Mouse (Mus musculus): ENCODE data around the gene Sez6l. TPM values are rescaled to one million over a fixed set of nuclear protein-coding genes. Genes with fewer than 3 reads are reported as not detected.

Gene Sez6l
- total RNA-seq, 4 experiments from 2014 or later, result 193 to 229 (median 215) TPM

- no peak for DNase-seq (ENCODE audit: low spot score in 2 of 2)
Observed at GRCm38 (mm10) chr5:112393741-112394414, 183.1 kb downstream of the Sez6l start.

- DNase-seq (ENCODE audit: low spot score in 2 of 2), result no peak
Observed at GRCm38 (mm10) chr5:112391676-112392323, 185.2 kb downstream of the Sez6l start.

GRCm38 (mm10) chr5:112391002-112391401 lies 186.0 kb downstream of the Sez6l start:
- no peak for DNase-seq (ENCODE audit: low spot score in 2 of 2)

GRCm38 (mm10) chr5:112389352-112389751 lies 187.6 kb downstream of the Sez6l start:
- DNase-seq (ENCODE audit: low spot score in 2 of 2), result no peak

DNA sequence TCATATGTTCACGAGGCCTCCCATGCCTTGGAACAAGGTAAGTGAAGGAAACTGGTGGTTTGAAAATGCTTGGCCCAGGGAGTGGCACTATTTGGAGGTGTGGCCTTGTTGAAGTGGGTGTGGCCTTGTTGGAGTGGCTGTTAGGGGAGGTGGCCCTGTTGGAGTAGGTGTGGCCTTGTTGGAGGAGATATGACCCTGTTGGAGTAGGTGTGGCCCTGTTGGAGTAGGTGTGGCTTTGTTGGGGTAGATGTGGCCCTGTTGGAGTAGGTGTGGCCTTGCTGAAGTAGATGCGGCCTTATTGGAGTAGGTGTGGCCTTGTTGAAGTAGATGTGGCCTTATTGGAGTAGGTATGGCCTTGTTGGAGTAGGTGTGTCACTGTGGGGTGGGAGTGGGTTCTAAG lies 191.0 kb downstream of the Sez6l start:
- no peak for DNase-seq (ENCODE audit: low spot score in 2 of 2)

DNA sequence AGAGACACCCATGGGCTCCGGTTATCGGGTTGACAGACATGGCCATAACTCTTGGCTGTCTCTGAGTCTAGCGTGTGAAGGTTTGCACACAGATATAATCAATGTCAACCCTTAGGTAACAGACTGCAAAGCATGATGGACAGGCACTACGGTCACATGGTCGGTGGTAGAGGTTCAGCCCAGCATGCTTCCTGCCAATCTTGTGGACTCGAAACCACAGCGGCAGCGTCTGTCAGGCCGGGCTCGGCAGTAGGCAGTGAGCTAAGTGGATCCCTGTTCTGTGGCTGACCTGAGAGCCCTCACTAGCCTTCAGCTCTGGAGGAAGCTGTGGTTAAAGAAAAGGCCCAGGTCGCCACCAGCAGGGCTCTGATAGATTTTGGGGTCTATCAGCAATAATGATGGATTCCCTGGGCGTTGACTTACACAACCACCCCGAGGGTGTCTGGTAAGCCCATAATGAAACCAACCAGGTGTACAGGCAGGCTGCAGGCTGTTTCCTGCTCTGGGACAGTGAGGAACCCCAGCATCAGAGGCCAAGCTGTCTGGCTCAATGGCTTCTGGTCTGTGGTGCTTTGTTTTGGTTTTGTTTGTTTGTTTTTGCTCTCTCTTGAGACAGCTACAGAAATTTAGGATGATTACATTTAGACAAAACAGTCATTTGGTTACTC lies 192.0 kb downstream of the Sez6l start:
- no peak for DNase-seq (ENCODE audit: low spot score in 2 of 2)

GRCm38 (mm10) chr5:112382641-112383330 lies 194.2 kb downstream of the Sez6l start:
- DNase-seq (ENCODE audit: low spot score in 2 of 2), result peak; percentile 68 to 71

DNA sequence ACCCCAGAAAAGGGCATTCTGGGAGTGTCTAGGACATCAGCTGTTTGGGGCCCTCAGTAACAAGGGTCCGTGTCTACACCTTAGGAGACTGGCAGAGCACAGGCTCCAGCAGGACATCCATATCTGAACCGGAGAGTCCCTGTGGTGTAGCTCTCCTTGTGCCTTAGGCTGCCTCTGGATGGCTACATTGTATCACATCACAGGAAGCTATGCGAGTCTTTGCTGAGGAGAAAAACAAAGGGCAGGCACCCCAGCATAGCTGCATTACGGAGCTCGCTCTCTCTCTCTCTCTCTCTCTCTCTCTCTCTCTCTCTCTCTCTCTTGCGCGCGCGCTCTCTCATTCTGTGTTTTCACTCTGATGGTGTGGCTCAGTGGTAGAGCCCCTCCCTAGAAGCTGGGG lies 194.9 kb downstream of the Sez6l start:
- no peak for DNase-seq (ENCODE audit: low spot score in 2 of 2)

DNA sequence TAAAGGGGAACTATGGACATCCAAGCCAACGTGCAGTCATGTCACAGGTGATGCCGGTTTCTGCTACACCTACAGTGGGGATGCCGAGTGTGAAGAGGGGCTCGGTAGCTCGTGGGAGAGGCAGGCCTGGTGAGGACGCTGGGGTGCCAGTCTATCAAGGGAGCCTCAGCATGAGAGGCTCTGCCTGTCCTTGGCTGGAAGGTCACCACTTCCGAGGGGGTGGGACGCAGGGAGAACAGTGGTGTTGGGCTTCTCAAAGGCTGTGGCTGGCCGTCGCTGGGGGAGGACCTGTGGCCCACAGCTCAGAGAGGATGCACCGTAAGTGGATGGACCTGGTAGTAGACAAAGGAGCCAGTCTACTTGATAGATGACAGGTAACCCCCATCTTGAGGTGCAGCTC lies 195.8 kb downstream of the Sez6l start:
- DNase-seq (ENCODE audit: low spot score in 2 of 2), result no peak

DNA sequence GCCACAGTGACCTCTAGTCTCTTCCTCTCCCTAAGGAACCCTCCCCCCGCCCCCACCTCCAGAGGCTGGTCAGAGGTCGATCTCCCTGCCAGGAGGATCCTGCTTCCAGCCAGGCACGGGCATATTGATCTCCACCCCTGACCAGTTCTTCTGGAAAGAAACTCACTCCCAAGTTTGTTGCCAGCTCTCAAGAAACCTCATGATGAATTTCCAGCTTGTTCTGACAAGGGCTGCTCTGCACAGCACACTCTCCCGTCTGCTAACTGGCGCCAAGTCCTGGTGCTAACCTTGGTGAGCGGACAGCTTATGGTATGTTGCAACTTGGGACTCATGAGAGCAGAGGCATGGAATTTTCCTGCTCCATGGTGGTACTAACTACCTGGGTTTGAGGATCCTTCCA lies 198.3 kb downstream of the Sez6l start:
- DNase-seq (ENCODE audit: low spot score in 2 of 2), result no peak

DNA sequence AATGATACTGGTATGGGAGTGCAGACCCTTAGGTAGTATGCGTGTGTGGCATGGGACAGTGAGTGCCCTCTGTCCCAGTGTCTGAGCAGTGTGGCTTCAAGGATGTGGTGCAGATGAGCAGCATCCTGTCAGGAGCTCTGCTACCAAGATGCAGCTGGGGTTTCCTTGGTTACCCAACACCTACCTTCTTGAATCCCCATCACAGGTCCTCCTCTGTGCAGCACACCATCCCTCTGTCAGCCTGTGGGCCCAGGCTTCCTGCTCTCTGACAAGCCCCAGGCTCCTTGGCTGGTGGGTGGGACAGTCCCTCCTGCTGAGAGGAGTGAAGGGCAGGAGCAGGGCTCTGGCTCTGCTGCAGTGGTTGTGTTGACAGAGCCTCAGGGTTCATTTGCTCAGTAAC lies 199.6 kb downstream of the Sez6l start:
- no peak for DNase-seq (ENCODE audit: low spot score in 2 of 2)

DNA sequence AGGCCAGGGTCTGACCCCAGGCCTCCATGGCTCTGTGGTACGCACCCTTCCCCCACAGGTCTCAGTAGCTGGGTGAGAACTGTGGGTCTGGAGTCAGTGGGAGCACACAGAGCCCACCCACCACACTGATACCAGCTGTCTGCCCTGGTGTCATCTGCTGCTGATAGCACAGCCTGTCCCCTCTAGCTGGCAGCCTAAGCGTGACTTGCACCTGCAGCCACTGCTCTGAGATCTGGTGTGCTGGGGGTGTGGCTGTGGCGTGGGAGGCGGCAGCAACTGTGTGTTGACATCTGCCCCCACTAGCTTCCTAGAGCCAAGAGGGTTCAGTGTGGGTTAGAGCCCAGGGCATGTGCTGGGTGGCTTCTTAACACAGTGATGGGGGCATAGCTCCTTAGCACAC lies 200.9 kb downstream of the Sez6l start:
- no peak for DNase-seq (ENCODE audit: low spot score in 2 of 2)

GRCm38 (mm10) chr5:112371933-112372332 lies 205.1 kb downstream of the Sez6l start:
- peak; percentile 83 to 87 for DNase-seq (ENCODE audit: low spot score in 2 of 2)

DNA sequence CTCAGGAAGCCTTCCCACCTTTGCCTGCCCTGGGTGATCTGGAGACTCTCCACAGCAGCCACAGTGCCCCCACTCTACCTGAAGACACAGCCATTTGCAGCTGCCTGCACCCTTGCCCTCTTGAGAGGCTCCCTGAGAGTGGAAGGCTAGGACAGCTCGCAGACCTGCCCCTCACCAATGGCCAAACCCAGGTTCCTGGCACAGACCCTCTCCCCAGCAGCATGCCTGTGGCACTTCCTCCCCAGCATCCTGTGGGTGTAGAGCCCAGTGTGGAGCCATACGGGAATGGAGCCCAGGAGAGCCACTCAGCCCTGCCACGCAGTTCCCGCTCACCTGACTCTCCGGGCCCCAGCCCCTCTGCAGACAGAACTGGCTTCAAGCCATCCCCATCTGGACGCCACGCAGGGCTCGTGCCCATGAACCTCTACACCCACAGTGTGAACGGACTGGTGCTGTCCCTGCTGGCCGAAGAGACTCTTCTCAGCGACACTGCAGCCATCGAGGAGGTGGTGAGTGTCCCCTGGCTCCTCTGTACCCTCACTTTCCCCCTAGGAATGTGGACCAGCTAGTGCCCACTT lies 206.7 kb downstream of the Sez6l start:
- DNase-seq (ENCODE audit: low spot score in 2 of 2), result no peak

DNA sequence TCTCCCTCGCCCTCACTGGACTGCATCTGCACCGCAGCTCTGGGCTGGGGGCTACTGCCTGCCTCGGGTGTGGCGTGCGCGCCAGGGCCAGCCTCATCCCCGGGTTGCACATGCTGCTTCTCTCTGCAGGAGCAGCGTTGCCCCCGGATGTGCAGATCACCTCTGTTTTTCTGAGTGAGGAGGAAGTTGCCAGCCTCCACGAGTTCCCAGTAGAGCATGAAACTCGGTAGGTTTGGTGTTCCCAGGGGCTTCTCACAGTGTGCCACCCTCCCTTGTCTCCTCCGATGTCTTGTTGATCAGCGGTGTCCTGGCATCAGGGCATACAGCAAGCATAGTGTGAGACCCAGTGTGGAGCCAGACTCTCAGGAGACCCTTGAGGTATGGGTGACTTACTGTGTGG lies 207.7 kb downstream of the Sez6l start:
- no peak for DNase-seq (ENCODE audit: low spot score in 2 of 2)

Other genes starting within 250 kb of the Sez6l start
- 10 to 100 TPM; 26.1 to 30.5 (median 28.1) TPM for gene Srrd, start 234.1 kb downstream of the Sez6l start, total RNA-seq (2022)
- gene Hps4, start 234.1 kb downstream of the Sez6l start, total RNA-seq (2022), result 10 to 100 TPM; 37.3 to 45.1 (median 39.2) TPM
- gene Gm6583, start 221.2 kb downstream of the Sez6l start, total RNA-seq (2022), result not detected
- 100 to 1,000 TPM; 181 to 186 (median 183) TPM for gene Asphd2, start 182.3 kb downstream of the Sez6l start, total RNA-seq (2022)
- gene Gm6588, start 127.8 kb downstream of the Sez6l start, total RNA-seq (2022), result not detected